Mouse (Mus musculus) erythroblast, adult 5-6 weeks (primary cell): ENCODE results near the gene Olfr1220. TPM values are rescaled to one million over a fixed set of nuclear protein-coding genes. Genes with fewer than 3 reads are reported as not detected.

ENCODE experiments used
- ATAC-seq: replicated peaks from 2 replicates; pipeline ENCODE4 v1.8.0; 2016; ENCODE audit warnings: moderate number of reproducible peaks, mild to moderate bottlenecking, moderate TSS enrichment, inconsistent platforms; ENCODE audit not compliant: poor library complexity, low FRiP score, severe bottlenecking
- total RNA-seq, 2 experiments: library from RNA; stranded (forward) in 1 of 2; stranded (reverse) in 1 of 2; fragments of 150-400 nt in 1 of 2; fragments of 200-764, 138-1000 nt in 1 of 2; gene quantifications; 2 replicates each; pipeline versions ENCODE4 v1.2.3 to v1.2.4; 2015 to 2017; ENCODE audit warnings: low replicate concordance in 2 of 2

Gene Olfr1220
- total RNA-seq (2015; ENCODE audit: low replicate concordance) (not detected in 2 replicates), total RNA-seq (2017; ENCODE audit: low replicate concordance) (not detected in 2 replicates)

GRCm38 (mm10) chr2:89106735-89107134 is at the start of gene Olfr1220:
Gene Olfr1220, minus strand, starts transcription at chr2:89106835.
- ATAC-seq = no peak

- no peak for ATAC-seq
Observed at GRCm38 (mm10) chr2:89151460-89151859, 44.8 kb upstream of the Olfr1220 start, which contains the start of gene Olfr1223. Gene Olfr1223, minus strand, starts transcription at chr2:89151560.

- no peak for ATAC-seq
Observed at GRCm38 (mm10) chr2:89132954-89133353, 26.3 kb upstream of the Olfr1220 start, which contains the start of gene Olfr1222. Gene Olfr1222, minus strand, starts transcription at chr2:89133054.

- no peak for ATAC-seq
Observed at GRCm38 (mm10) chr2:89117183-89117582, 10.5 kb upstream of the Olfr1220 start, which contains the start of gene Olfr1221. Gene Olfr1221, minus strand, starts transcription at chr2:89117283.

- no peak for ATAC-seq
Observed at GRCm38 (mm10) chr2:89105651-89106050, 984 bp downstream of the Olfr1220 start.

GRCm38 (mm10) chr2:89093848-89094247 is 12.8 kb downstream of the Olfr1220 start:
- no peak for ATAC-seq

- ATAC-seq = no peak
Observed at GRCm38 (mm10) chr2:89083413-89083812, 23.2 kb downstream of the Olfr1220 start, which contains the start of gene Olfr1219. Gene Olfr1219, minus strand, starts transcription at chr2:89083513.

GRCm38 (mm10) chr2:89081487-89081886 is 25.1 kb downstream of the Olfr1220 start:
- ATAC-seq = no peak

GRCm38 (mm10) chr2:89061087-89061486 is 45.5 kb downstream of the Olfr1220 start, which contains the start of gene Olfr1218:
Gene Olfr1218, minus strand, starts transcription at chr2:89061187.
- no peak for ATAC-seq

Other genes starting within 250 kb of the Olfr1220 start
- gene Olfr1206, start 243.6 kb downstream of the Olfr1220 start, total RNA-seq (2015; ENCODE audit: low replicate concordance) = not detected in 2 replicates
- not detected in 2 replicates for gene Olfr1206, start 243.6 kb downstream of the Olfr1220 start, total RNA-seq (2017; ENCODE audit: low replicate concordance)
- not detected in 2 replicates for gene Olfr1208, start 204.5 kb downstream of the Olfr1220 start, total RNA-seq (2015; ENCODE audit: low replicate concordance)
- not detected in 2 replicates for gene Olfr1208, start 204.5 kb downstream of the Olfr1220 start, total RNA-seq (2017; ENCODE audit: low replicate concordance)
- not detected in 2 replicates for gene Olfr1209, start 191.7 kb downstream of the Olfr1220 start, total RNA-seq (2015; ENCODE audit: low replicate concordance)
- not detected in 2 replicates for gene Olfr1209, start 191.7 kb downstream of the Olfr1220 start, total RNA-seq (2017; ENCODE audit: low replicate concordance)
- gene Olfr1211, start 168.7 kb downstream of the Olfr1220 start, total RNA-seq (2015; ENCODE audit: low replicate concordance) = not detected in 2 replicates
- gene Olfr1211, start 168.7 kb downstream of the Olfr1220 start, total RNA-seq (2017; ENCODE audit: low replicate concordance) = not detected in 2 replicates
- gene Olfr1212, start 152.9 kb downstream of the Olfr1220 start, total RNA-seq (2015; ENCODE audit: low replicate concordance) = not detected in 2 replicates
- 0.43 TPM in 1 of 2 replicates, not detected in the other for gene Olfr1212, start 152.9 kb downstream of the Olfr1220 start, total RNA-seq (2017; ENCODE audit: low replicate concordance)
- gene Gm13762, start 126.6 kb downstream of the Olfr1220 start, total RNA-seq (2015; ENCODE audit: low replicate concordance) = not detected in 2 replicates
- gene Gm13762, start 126.6 kb downstream of the Olfr1220 start, total RNA-seq (2017; ENCODE audit: low replicate concordance) = not detected in 2 replicates
- gene Olfr1214, start 114.2 kb downstream of the Olfr1220 start, total RNA-seq (2015; ENCODE audit: low replicate concordance) = not detected in 2 replicates
- not detected in 2 replicates for gene Olfr1214, start 114.2 kb downstream of the Olfr1220 start, total RNA-seq (2017; ENCODE audit: low replicate concordance)
- not detected in 2 replicates for gene Olfr1215, start 99.9 kb downstream of the Olfr1220 start, total RNA-seq (2015; ENCODE audit: low replicate concordance)
- not detected in 2 replicates for gene Olfr1215, start 99.9 kb downstream of the Olfr1220 start, total RNA-seq (2017; ENCODE audit: low replicate concordance)
- gene Olfr1216, start 88.5 kb downstream of the Olfr1220 start, total RNA-seq (2015; ENCODE audit: low replicate concordance) = not detected in 2 replicates
- gene Olfr1216, start 88.5 kb downstream of the Olfr1220 start, total RNA-seq (2017; ENCODE audit: low replicate concordance) = not detected in 2 replicates
- gene Olfr1217, start 74.8 kb downstream of the Olfr1220 start, total RNA-seq (2015; ENCODE audit: low replicate concordance) = not detected in 2 replicates
- not detected in 2 replicates for gene Olfr1217, start 74.8 kb downstream of the Olfr1220 start, total RNA-seq (2017; ENCODE audit: low replicate concordance)
- gene Olfr1218, start 45.6 kb downstream of the Olfr1220 start, total RNA-seq (2015; ENCODE audit: low replicate concordance) = not detected in 2 replicates
- gene Olfr1218, start 45.6 kb downstream of the Olfr1220 start, total RNA-seq (2017; ENCODE audit: low replicate concordance) = 0.14 TPM in 1 of 2 replicates, not detected in the other
- not detected in 2 replicates for gene Olfr1219, start 23.3 kb downstream of the Olfr1220 start, total RNA-seq (2015; ENCODE audit: low replicate concordance)
- gene Olfr1219, start 23.3 kb downstream of the Olfr1220 start, total RNA-seq (2017; ENCODE audit: low replicate concordance) = 0.09 TPM in 1 of 2 replicates, not detected in the other
- gene Olfr1221, start 10.4 kb upstream of the Olfr1220 start, total RNA-seq (2015; ENCODE audit: low replicate concordance) = not detected in 2 replicates
- gene Olfr1221, start 10.4 kb upstream of the Olfr1220 start, total RNA-seq (2017; ENCODE audit: low replicate concordance) = not detected in 2 replicates
- 0.21 TPM in 1 of 2 replicates, not detected in the other for gene Olfr1222, start 26.2 kb upstream of the Olfr1220 start, total RNA-seq (2015; ENCODE audit: low replicate concordance)
- gene Olfr1222, start 26.2 kb upstream of the Olfr1220 start, total RNA-seq (2017; ENCODE audit: low replicate concordance) = not detected in 2 replicates
- gene Olfr1223, start 44.7 kb upstream of the Olfr1220 start, total RNA-seq (2015; ENCODE audit: low replicate concordance) = not detected in 2 replicates
- gene Olfr1223, start 44.7 kb upstream of the Olfr1220 start, total RNA-seq (2017; ENCODE audit: low replicate concordance) = not detected in 2 replicates
- gene Olfr1224-ps1, start 57.3 kb upstream of the Olfr1220 start, total RNA-seq (2015; ENCODE audit: low replicate concordance) = not detected in 2 replicates
- not detected in 2 replicates for gene Olfr1224-ps1, start 57.3 kb upstream of the Olfr1220 start, total RNA-seq (2017; ENCODE audit: low replicate concordance)
- not detected in 2 replicates for gene Olfr1225, start 67.8 kb upstream of the Olfr1220 start, total RNA-seq (2015; ENCODE audit: low replicate concordance)
- not detected in 2 replicates for gene Olfr1225, start 67.8 kb upstream of the Olfr1220 start, total RNA-seq (2017; ENCODE audit: low replicate concordance)
- gene Olfr1226, start 93.2 kb upstream of the Olfr1220 start, total RNA-seq (2015; ENCODE audit: low replicate concordance) = not detected in 2 replicates
- gene Olfr1226, start 93.2 kb upstream of the Olfr1220 start, total RNA-seq (2017; ENCODE audit: low replicate concordance) = not detected in 2 replicates
- gene Olfr1228, start 147.2 kb upstream of the Olfr1220 start, total RNA-seq (2015; ENCODE audit: low replicate concordance) = not detected in 2 replicates
- not detected in 2 replicates for gene Olfr1228, start 147.2 kb upstream of the Olfr1220 start, total RNA-seq (2017; ENCODE audit: low replicate concordance)
- gene Olfr1229, start 181.2 kb upstream of the Olfr1220 start, total RNA-seq (2015; ENCODE audit: low replicate concordance) = not detected in 2 replicates
- not detected in 2 replicates for gene Olfr1229, start 181.2 kb upstream of the Olfr1220 start, total RNA-seq (2017; ENCODE audit: low replicate concordance)
- not detected in 2 replicates for gene Olfr1230, start 190.4 kb upstream of the Olfr1220 start, total RNA-seq (2015; ENCODE audit: low replicate concordance)
- gene Olfr1230, start 190.4 kb upstream of the Olfr1220 start, total RNA-seq (2017; ENCODE audit: low replicate concordance) = not detected in 2 replicates
- not detected in 2 replicates for gene Olfr1231, start 200.2 kb upstream of the Olfr1220 start, total RNA-seq (2015; ENCODE audit: low replicate concordance)
- gene Olfr1231, start 200.2 kb upstream of the Olfr1220 start, total RNA-seq (2017; ENCODE audit: low replicate concordance) = not detected in 2 replicates
- gene Olfr1232, start 222.8 kb upstream of the Olfr1220 start, total RNA-seq (2015; ENCODE audit: low replicate concordance) = not detected in 2 replicates
- gene Olfr1232, start 222.8 kb upstream of the Olfr1220 start, total RNA-seq (2017; ENCODE audit: low replicate concordance) = not detected in 2 replicates
- gene Olfr1233, start 235.6 kb upstream of the Olfr1220 start, total RNA-seq (2015; ENCODE audit: low replicate concordance) = not detected in 2 replicates
- not detected in 2 replicates for gene Olfr1233, start 235.6 kb upstream of the Olfr1220 start, total RNA-seq (2017; ENCODE audit: low replicate concordance)